Mouse (Mus musculus) heart, adult 2 months (tissue): ENCODE measurements at regions not wholly inside any gene's neighbourhood (a gene's known extent, or its start where the extent isn't known, plus 50 kb on each side); places are given as distances from the start of the nearest gene placed in this dataset.

Experiments used
- CTCF ChIP-seq: fragments of 200-600 bp; IDR thresholded peaks from 2 replicates; pipeline ENCODE4 v1.8.1; 2022; ENCODE audit warnings: antibody characterized with exemption, mild to moderate bottlenecking, moderate library complexity
- EP300 ChIP-seq: fragments of 200-500 bp; IDR thresholded peaks from 2 replicates; pipeline ENCODE4 v1.6.1; 2011; ENCODE audit warnings: low read depth, low read length, control low read depth; ENCODE audit not compliant: insufficient read depth
- POLR2A ChIP-seq: fragments of 200-500 bp; IDR thresholded peaks from 2 replicates; pipeline ENCODE4 v1.6.1; 2011; ENCODE audit warnings: mild to moderate bottlenecking, low read depth, low read length, control low read depth; ENCODE audit not compliant: insufficient read depth

DNA sequence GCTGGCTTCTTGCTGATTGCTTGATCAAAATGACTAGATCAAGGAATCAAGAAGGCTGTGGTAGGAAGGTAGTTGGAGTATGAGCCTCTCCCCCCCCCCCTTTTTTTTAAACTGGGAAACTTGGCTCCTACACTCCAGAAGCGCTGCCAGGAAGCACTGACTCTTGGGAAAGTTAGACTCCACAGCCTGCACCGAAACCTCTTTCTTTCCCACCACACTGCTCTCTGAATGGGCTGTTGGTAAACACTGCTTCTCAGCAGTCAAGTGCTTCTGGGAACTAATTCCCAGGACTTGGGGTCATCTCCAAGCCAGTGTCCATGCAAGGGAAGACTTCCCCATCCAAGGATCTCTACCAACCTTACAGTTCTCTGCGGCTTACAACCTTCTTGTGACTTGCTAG lies 73.2 kb downstream of the Dad1 start:
- TF ChIP-seq CTCF (no peak), EP300 (no peak), POLR2A (peak; percentile 58; the same call in 1 of the 2 replicates)
